Mouse (Mus musculus) embryonic facial prominence, embryonic 15.5 days (tissue): ENCODE measurements around the gene Fam221a. TPM values are rescaled to one million over a fixed set of nuclear protein-coding genes. Genes with fewer than 3 reads are reported as not detected.
A peak's percentile ranks its signal among the peaks of the same experiment; 100 is the strongest.

ENCODE experiments used
- ATAC-seq: fragments of 200-750 bp; cut with Nextera tagmentation; 2 replicates; pipeline ENCODE4 v1.8.0; 2017; ENCODE audit warnings: low read depth, moderate TSS enrichment; ENCODE audit not compliant: insufficient number of reproducible peaks, low FRiP score, low TSS enrichment
- H3K27ac ChIP-seq: fragments of 300-500 bp; sonication (generic); replicated peaks from 2 replicates; pipeline ENCODE4 v1.5.1; 2015; ENCODE audit warnings: mild to moderate bottlenecking, inconsistent platforms
- H3K27me3 ChIP-seq: fragments of 300-500 bp; sonication (generic); 2 replicates; pipeline ENCODE4 v1.6.1; 2015; ENCODE audit warnings: inconsistent platforms
- H3K36me3 ChIP-seq: fragments of 300-500 bp; sonication (generic); 2 replicates; pipeline ENCODE4 v1.6.1; 2015; ENCODE audit warnings: mild to moderate bottlenecking, inconsistent platforms
- H3K4me1 ChIP-seq: fragments of 300-500 bp; sonication (generic); 2 replicates; pipeline ENCODE4 v1.6.1; 2015; ENCODE audit warnings: inconsistent platforms
- H3K4me2 ChIP-seq: fragments of 300-500 bp; sonication (generic); replicated peaks from 2 replicates; pipeline ENCODE4 v1.6.1; 2015; ENCODE audit warnings: mild to moderate bottlenecking, inconsistent platforms
- H3K4me3 ChIP-seq: fragments of 300-500 bp; sonication (generic); replicated peaks from 2 replicates; pipeline ENCODE4 v1.5.1; 2015; ENCODE audit warnings: mild to moderate bottlenecking, inconsistent platforms
- H3K9ac ChIP-seq: fragments of 300-500 bp; sonication (generic); 2 replicates; pipeline ENCODE4 v1.6.1; 2015; ENCODE audit warnings: inconsistent platforms
- H3K9me3 ChIP-seq: fragments of 300-500 bp; sonication (generic); replicated peaks from 2 replicates; pipeline ENCODE4 v1.6.1; 2016; ENCODE audit warnings: inconsistent platforms
- WGBS: fragments of 180-500 bp; shearing (Covaris S2); methylation state at CpG from one replicate; pipeline ENCODE4 v1.1.7; 2015; 5-methylcytosine and 5-hydroxymethylcytosine counted together
- polyA plus RNA-seq: library from polyadenylated mRNA; unstranded; fragments of >200 nt; fragmentation: Nextera tagmentation; extraction: Ambion mirVana; gene quantifications from 2 replicates; pipeline ENCODE4 v1.2.1, GENCODE M21; 2015

The Fam221a gene
- polyA plus RNA-seq, 1 experiment from 2014 or later: 9.1 TPM

- H3K27me3 ChIP-seq: no peaks in the 10 kb centered on the region
- no peaks in the 10 kb centered on the region for H3K9me3 ChIP-seq
- H3K36me3 ChIP-seq: peaks cover 7% of the 10 kb centered on the region; the same call in 1 of the 2 replicates
- no peak overlapping the region for H3K9ac ChIP-seq
- ATAC-seq: no peak
- no peak overlapping the region for H3K27ac ChIP-seq
- H3K4me1 ChIP-seq: no peaks in the 10 kb centered on the region
- WGBS: 55% methylated on average over 13 of the region's 13 CpGs
- no peak overlapping the region for H3K4me3 ChIP-seq
- no peak overlapping the region for H3K4me2 ChIP-seq
These were observed 35.5 kb upstream of the Fam221a start for GRCm38 (mm10) chr6:49332060-49332370.

- Histone ChIP-seq H3K9me3 (no peaks in the 10 kb centered on the region), H3K27ac (no peak overlapping the region), H3K36me3 (peaks cover 7% of the 10 kb centered on the region; the same call in 1 of the 2 replicates), H3K4me3 (no peak overlapping the region), H3K4me1 (no peaks in the 10 kb centered on the region), H3K4me2 (no peak overlapping the region), H3K9ac (no peak overlapping the region), H3K27me3 (no peaks in the 10 kb centered on the region)
- ATAC-seq: no peak
- 20% methylated on average over 9 of the region's 9 CpGs for WGBS
These were observed 29.0 kb upstream of the Fam221a start for GRCm38 (mm10) chr6:49338566-49338965.

GRCm38 (mm10) chr6:49339145-49339544, 28.4 kb upstream of the Fam221a start:
- ATAC-seq: no peak
- no peaks in the 10 kb centered on the region for H3K9me3 ChIP-seq
- H3K4me1 ChIP-seq: no peaks in the 10 kb centered on the region
- no peak overlapping the region for H3K4me2 ChIP-seq
- H3K27ac ChIP-seq: no peak overlapping the region
- peaks cover 4% of the 10 kb centered on the region; the same call in 1 of the 2 replicates for H3K36me3 ChIP-seq
- no peak overlapping the region for H3K9ac ChIP-seq
- H3K27me3 ChIP-seq: no peaks in the 10 kb centered on the region
- H3K4me3 ChIP-seq: no peak overlapping the region
- WGBS: 32% methylated on average over 6 of the region's 6 CpGs

GRCm38 (mm10) chr6:49343737-49344469, 23.6 kb upstream of the Fam221a start:
- H3K27me3 ChIP-seq: no peaks in the 10 kb centered on the region
- H3K4me2 ChIP-seq: no peak overlapping the region
- H3K4me3 ChIP-seq: no peak overlapping the region
- no peak overlapping the region for H3K27ac ChIP-seq
- H3K9ac ChIP-seq: no peak overlapping the region
- H3K4me1 ChIP-seq: no peaks in the 10 kb centered on the region
- 78% methylated on average over 14 of the region's 14 CpGs for WGBS
- ATAC-seq: no peak
- no peaks in the 10 kb centered on the region for H3K9me3 ChIP-seq
- no peaks in the 10 kb centered on the region for H3K36me3 ChIP-seq

- Histone ChIP-seq H3K9me3 (no peaks in the 10 kb centered on the region), H3K27me3 (no peaks in the 10 kb centered on the region), H3K9ac (no peak overlapping the region), H3K36me3 (no peaks in the 10 kb centered on the region), H3K4me2 (no peak overlapping the region), H3K27ac (no peak overlapping the region), H3K4me3 (no peak overlapping the region), H3K4me1 (no peaks in the 10 kb centered on the region)
- WGBS: 87% methylated on average over 7 of the region's 7 CpGs
- no peak for ATAC-seq
These were observed 17.7 kb upstream of the Fam221a start for GRCm38 (mm10) chr6:49349826-49350225.

- Histone ChIP-seq H3K9me3 (no peaks in the 10 kb centered on the region), H3K4me2 (no peak overlapping the region), H3K4me1 (no peaks in the 10 kb centered on the region), H3K4me3 (no peak overlapping the region), H3K27me3 (no peaks in the 10 kb centered on the region), H3K27ac (no peak overlapping the region), H3K36me3 (no peaks in the 10 kb centered on the region), H3K9ac (no peak overlapping the region)
- 84% methylated on average over 3 of the region's 3 CpGs for WGBS
- no peak for ATAC-seq
These were observed 12.9 kb upstream of the Fam221a start for GRCm38 (mm10) chr6:49354613-49355012.

- no peaks in the 10 kb centered on the region for H3K9me3 ChIP-seq
These were observed 12.4 kb upstream of the Fam221a start for GRCm38 (mm10) chr6:49355171-49355570.

GRCm38 (mm10) chr6:49360420-49360819, 7.1 kb upstream of the Fam221a start:
- no peak for ATAC-seq
- H3K9me3 ChIP-seq: no peaks in the 10 kb centered on the region
- H3K9ac ChIP-seq: no peak overlapping the region
- no peaks in the 10 kb centered on the region for H3K4me1 ChIP-seq
- no peaks in the 10 kb centered on the region for H3K27me3 ChIP-seq
- H3K4me2 ChIP-seq: no peak overlapping the region
- H3K36me3 ChIP-seq: no peaks in the 10 kb centered on the region
- H3K27ac ChIP-seq: no peak overlapping the region
- H3K4me3 ChIP-seq: no peak overlapping the region

More at GRCm38 (mm10) chr6:49355171-49355570, 12.4 kb upstream of the Fam221a start:
- Histone ChIP-seq H3K4me1 (no peaks in the 10 kb centered on the region), H3K27ac (no peak overlapping the region), H3K4me2 (no peak overlapping the region), H3K4me3 (no peak overlapping the region), H3K36me3 (no peaks in the 10 kb centered on the region), H3K27me3 (no peaks in the 10 kb centered on the region), H3K9ac (no peak overlapping the region)
- no peak for ATAC-seq
- WGBS: 72% methylated on average over 4 of the region's 4 CpGs

- Histone ChIP-seq H3K4me2 (peak overlapping the region; percentile 88), H3K27ac (peak overlapping the region; percentile 90; the same call in 1 of the 2 replicates), H3K9ac (peak overlapping the region; percentile 13; the same call in 1 of the 2 replicates), H3K27me3 (no peaks in the 10 kb centered on the region), H3K4me3 (peak overlapping the region; percentile 64), H3K36me3 (no peaks in the 10 kb centered on the region), H3K4me1 (peaks cover 11% of the 10 kb centered on the region), H3K9me3 (no peaks in the 10 kb centered on the region)
- 21% methylated on average over 3 of the region's 3 CpGs for WGBS
- ATAC-seq: no peak
These were observed 673 bp downstream of the Fam221a start for GRCm38 (mm10) chr6:49368212-49368611.

- 79% methylated on average over 4 of the region's 4 CpGs for WGBS
- ATAC-seq: no peak
- peaks cover 7% of the 10 kb centered on the region for H3K4me1 ChIP-seq
- H3K27ac ChIP-seq: no peak overlapping the region
- no peaks in the 10 kb centered on the region for H3K9me3 ChIP-seq
- H3K27me3 ChIP-seq: no peaks in the 10 kb centered on the region
- no peaks in the 10 kb centered on the region for H3K36me3 ChIP-seq
- no peak overlapping the region for H3K9ac ChIP-seq
- no peak overlapping the region for H3K4me2 ChIP-seq
- no peak overlapping the region for H3K4me3 ChIP-seq
These were observed 5.2 kb downstream of the Fam221a start for GRCm38 (mm10) chr6:49372705-49373104.

- H3K36me3 ChIP-seq: no peaks in the 10 kb centered on the region
- no peak overlapping the region for H3K4me2 ChIP-seq
- no peak for ATAC-seq
- no peak overlapping the region for H3K4me3 ChIP-seq
- no peak overlapping the region for H3K9ac ChIP-seq
- H3K9me3 ChIP-seq: no peaks in the 10 kb centered on the region
- H3K27me3 ChIP-seq: no peaks in the 10 kb centered on the region
- no peak overlapping the region for H3K27ac ChIP-seq
- 72% methylated on average over 2 of the region's 2 CpGs for WGBS
- H3K4me1 ChIP-seq: no peaks in the 10 kb centered on the region
These were observed 6.4 kb downstream of the Fam221a start for GRCm38 (mm10) chr6:49373943-49374342.

- no peaks in the 10 kb centered on the region for H3K9me3 ChIP-seq
- no peaks in the 10 kb centered on the region for H3K4me1 ChIP-seq
- no peak for ATAC-seq
- H3K27me3 ChIP-seq: no peaks in the 10 kb centered on the region
- 57% methylated on average over 12 of the region's 12 CpGs for WGBS
- no peak overlapping the region for H3K4me3 ChIP-seq
- H3K9ac ChIP-seq: no peak overlapping the region
- H3K36me3 ChIP-seq: peaks cover 12% of the 10 kb centered on the region; the same call in 1 of the 2 replicates
- H3K27ac ChIP-seq: no peak overlapping the region; the same call in 1 of the 2 replicates
- no peak overlapping the region for H3K4me2 ChIP-seq
These were observed 10.8 kb downstream of the Fam221a start for GRCm38 (mm10) chr6:49378328-49378727.
